Mouse (Mus musculus) liver, embryonic 14 days (tissue): ENCODE measurements around the gene Cox18. TPM values are rescaled to one million over a fixed set of nuclear protein-coding genes. Genes with fewer than 3 reads are reported as not detected.

Experiments used
- polyA plus RNA-seq: library from polyadenylated mRNA; depleted of rRNA; stranded (reverse); fragments of >200 nt; gene quantifications from 2 replicates; pipeline ENCODE4 v1.2.3, GENCODE M21; 2012; rRNA removed

Gene Cox18
- 5.7 and 7.6 TPM in 2 replicates for polyA plus RNA-seq

GRCm38 (mm10) chr5:90223534-90224381 lies at the start of gene Cox18:
Gene Cox18 (minus strand): TSS chr5:90224001.

Other genes starting within 250 kb of the Cox18 start
- 14.8 and 15.6 TPM in 2 replicates for gene Ankrd17, start 142.6 kb upstream of the Cox18 start, polyA plus RNA-seq
- 1.2 and 1.3 TPM in 2 replicates for gene Gm9958, start 143.2 kb upstream of the Cox18 start, polyA plus RNA-seq
- gene Alb, start 236.9 kb upstream of the Cox18 start, polyA plus RNA-seq, result 9,664 and 11,295 TPM in 2 replicates